Mouse (Mus musculus) layer of hippocampus, postnatal 10 days (tissue): ENCODE results near the gene Pip4k2c. TPM values are rescaled to one million over a fixed set of nuclear protein-coding genes. Genes with fewer than 3 reads are reported as not detected.
"Not testable (repeated sequence)": the region's sequence is repeated elsewhere in the genome, so short reads cannot be mapped to it uniquely, and the experiment has no call there.

ENCODE experiments used
- DNase-seq, 2 experiments: peaks; one replicate each; pipeline ENCODE4 v3.0.0; 2021; ENCODE audit warnings: low spot score in 2 of 2
- total RNA-seq, 2 experiments: library from RNA; stranded (reverse); gene quantifications; 2 replicates each; pipeline ENCODE4 v1.2.3; 2021

Gene Pip4k2c
- total RNA-seq, 2 experiments from 2014 or later, result 38.3 to 38.4 TPM

DNA sequence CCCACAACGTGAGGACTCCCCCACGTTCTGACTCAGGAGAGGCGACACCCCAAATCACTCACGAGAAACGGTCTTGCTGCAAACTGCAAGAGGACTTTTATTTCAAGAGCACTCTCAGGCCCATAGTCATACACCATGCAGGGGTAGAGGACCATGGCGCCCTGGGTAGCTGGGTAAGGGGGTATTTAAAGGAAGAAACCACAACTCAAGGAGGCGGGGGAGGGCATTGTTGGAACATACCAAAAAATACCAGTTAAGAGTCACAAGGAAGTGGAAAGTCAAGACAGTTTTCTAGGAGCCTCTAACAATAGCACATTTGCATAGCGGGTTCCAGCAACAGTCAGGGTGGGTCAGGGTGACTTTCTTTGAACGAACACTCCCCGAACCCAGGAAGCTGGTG lies 58.8 kb downstream of the Pip4k2c start:
- not testable (repeated sequence) for DNase-seq

DNA sequence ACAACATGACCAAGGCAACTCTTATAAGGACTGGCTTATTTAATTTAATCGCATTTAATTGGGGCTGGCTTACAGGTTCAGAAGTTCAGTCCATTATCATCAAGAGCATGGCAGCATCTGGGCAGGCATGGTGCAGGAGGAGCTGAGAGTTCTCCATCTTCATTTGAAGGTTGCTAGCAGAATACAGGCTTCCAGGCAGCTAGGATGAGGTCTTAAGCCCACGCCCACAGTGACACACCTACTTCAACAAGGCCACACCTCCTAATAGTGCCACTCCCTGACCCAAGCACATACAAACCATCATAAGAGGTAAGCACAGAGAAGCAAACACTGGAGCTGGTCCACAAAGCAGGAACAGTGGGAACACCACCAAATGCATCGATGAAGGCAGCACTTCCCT lies 60.2 kb downstream of the Pip4k2c start:
- not testable (repeated sequence) for DNase-seq

GRCm38 (mm10) chr10:127150471-127150872 lies 60.9 kb downstream of the Pip4k2c start:
- DNase-seq, result no peak

- DNase-seq, result no peak
These were observed 64.2 kb downstream of the Pip4k2c start for GRCm38 (mm10) chr10:127147135-127147534.

Other genes starting within 250 kb of the Pip4k2c start
- 10 to 100 TPM; 78.9 to 88.9 TPM for gene Ctdsp2, start 232.9 kb downstream of the Pip4k2c start, total RNA-seq
- under 1 TPM; 0.11 to 0.18 TPM for gene Avil, start 210.9 kb downstream of the Pip4k2c start, total RNA-seq
- 10 to 100 TPM; 31.4 to 36.3 TPM for gene Tsfm, start 180.7 kb downstream of the Pip4k2c start, total RNA-seq
- gene Mettl1, start 170.2 kb downstream of the Pip4k2c start, total RNA-seq, result 10 to 100 TPM; 12.6 to 14.0 TPM
- gene Eef1akmt3, start 170.1 kb downstream of the Pip4k2c start, total RNA-seq, result under 1 TPM; 0.27 to 0.34 TPM
- under 1 TPM; 0.45 to 0.75 TPM for gene Cyp27b1, start 163.3 kb downstream of the Pip4k2c start, total RNA-seq
- gene March9, start 151.4 kb downstream of the Pip4k2c start, total RNA-seq, result 10 to 100 TPM; 48.6 to 48.9 TPM
- 100 to 1,000 TPM; 157 to 178 TPM for gene Cdk4, start 148.1 kb downstream of the Pip4k2c start, total RNA-seq
- gene Tspan31, start 141.3 kb downstream of the Pip4k2c start, total RNA-seq, result 10 to 100 TPM; 59.9 to 63.4 TPM
- gene Agap2, start 136.3 kb downstream of the Pip4k2c start, total RNA-seq, result 100 to 1,000 TPM; 542 to 553 TPM
- gene Os9, start 90.5 kb downstream of the Pip4k2c start, total RNA-seq, result 10 to 100 TPM; 94.3 to 98.3 TPM
- gene B4galnt1, start 46.4 kb downstream of the Pip4k2c start, total RNA-seq, result 100 to 1,000 TPM; 107 to 116 TPM
- gene Slc26a10, start 30.9 kb downstream of the Pip4k2c start, total RNA-seq, result 1 to 10 TPM; 2.0 to 2.6 TPM
- gene Arhgef25, start 21.5 kb downstream of the Pip4k2c start, total RNA-seq, result 100 to 1,000 TPM; 125 to 132 TPM
- gene Dtx3, start 15.9 kb downstream of the Pip4k2c start, total RNA-seq, result 100 to 1,000 TPM; 187 to 203 TPM
- gene Kif5a, start 51.8 kb upstream of the Pip4k2c start, total RNA-seq, result 100 to 1,000 TPM; 360 to 377 TPM
- gene Dctn2, start 54.8 kb upstream of the Pip4k2c start, total RNA-seq, result 100 to 1,000 TPM; 312 to 315 TPM
- gene Mbd6, start 77.4 kb upstream of the Pip4k2c start, total RNA-seq, result 10 to 100 TPM; 44.8 to 58.7 TPM
- 10 to 100 TPM; 53.9 to 57.7 TPM for gene Mars, start 100.2 kb upstream of the Pip4k2c start, total RNA-seq
- gene Arhgap9, start 110.4 kb upstream of the Pip4k2c start, total RNA-seq, result 1 to 10 TPM; 1.1 to 1.2 TPM
- gene Gli1, start 130.4 kb upstream of the Pip4k2c start, total RNA-seq, result 1 to 10 TPM; 1.7 to 3.1 TPM
- not detected for gene Inhbe, start 142.8 kb upstream of the Pip4k2c start, total RNA-seq
- gene Inhbc, start 158.8 kb upstream of the Pip4k2c start, total RNA-seq, result not detected
- 100 to 1,000 TPM; 174 to 178 TPM for gene R3hdm2, start 168.7 kb upstream of the Pip4k2c start, total RNA-seq